Mouse (Mus musculus) lung, adult 2 months (tissue): Measurements from ENCODE around the gene Eps8l1. TPM values are rescaled to one million over a fixed set of nuclear protein-coding genes. Genes with fewer than 3 reads are reported as not detected.

Source experiments
- DNase-seq: peaks from one replicate; pipeline ENCODE4 v3.0.0; 2022
- H3K4me1 ChIP-seq: fragments of 200-500 bp; 2 replicates; pipeline ENCODE4 v1.6.1; 2011; ENCODE audit warnings: low read length; ENCODE audit not compliant: control insufficient read depth, insufficient read depth
- H3K4me3 ChIP-seq: fragments of 200-500 bp; replicated peaks from 2 replicates; pipeline ENCODE3; 2011; ENCODE audit warnings: low read depth, mild to moderate bottlenecking, control low read depth, low read length; ENCODE audit errors: extremely low read depth
- CTCF ChIP-seq: fragments of 200-500 bp; IDR thresholded peaks from 2 replicates; pipeline ENCODE4 v1.5.1; 2011; ENCODE audit warnings: mild to moderate bottlenecking, low read length, control low read depth; ENCODE audit not compliant: insufficient read depth
- POLR2A ChIP-seq: fragments of 200-500 bp; IDR thresholded peaks from 2 replicates; pipeline ENCODE4 v1.6.1; 2011; ENCODE audit warnings: low read depth, mild to moderate bottlenecking, control low read depth, low read length, borderline replicate concordance; ENCODE audit errors: extremely low read depth
- WGBS: fragments of 180-500 bp; shearing (Covaris S2); methylation state at CpG from one replicate; pipeline ENCODE4 v1.1.7; 2018; 5-methylcytosine and 5-hydroxymethylcytosine counted together
- polyA plus RNA-seq: library from polyadenylated mRNA; depleted of rRNA; stranded (reverse); fragments of >200 nt; gene quantifications from 2 replicates; pipeline ENCODE4 v1.2.3, GENCODE M21; 2012

The Eps8l1 gene
- polyA plus RNA-seq, 1 experiment: 44.8 TPM

- Histone ChIP-seq H3K4me3 (no peak overlapping the region), H3K4me1 (peaks cover 13% of the 10 kb centered on the region)
- TF ChIP-seq POLR2A (no peak), CTCF (no peak)
- DNase-seq: no peak
- 40% methylated on average over 19 of the region's 19 CpGs for WGBS
These were observed 13.5 kb downstream of the Eps8l1 start for GRCm38 (mm10) chr7:4473940-4474339.

GRCm38 (mm10) chr7:4478021-4478795 is 17.7 kb downstream of the Eps8l1 start:
- peak overlapping the region; percentile 33 for H3K4me3 ChIP-seq
- peak; percentile 61 for DNase-seq
- TF ChIP-seq POLR2A: peak; percentile 55; the same call in 1 of the 2 replicates
- TF ChIP-seq CTCF: no peak
- peaks cover 4% of the 10 kb centered on the region; the same call in 1 of the 2 replicates for H3K4me1 ChIP-seq
- WGBS: 7% methylated on average over 39 of the region's 39 CpGs

- 16% methylated on average over 16 of the region's 16 CpGs for WGBS
- peaks cover 4% of the 10 kb centered on the region; the same call in 1 of the 2 replicates for H3K4me1 ChIP-seq
- peak overlapping the region; percentile 33 for H3K4me3 ChIP-seq
- no peak for TF ChIP-seq POLR2A
- no peak for TF ChIP-seq CTCF
- DNase-seq: no peak
These were observed 18.4 kb downstream of the Eps8l1 start for GRCm38 (mm10) chr7:4478796-4479291.

- H3K4me1 ChIP-seq: peaks cover 4% of the 10 kb centered on the region; the same call in 1 of the 2 replicates
- WGBS: 27% methylated on average over 6 of the region's 6 CpGs
- TF ChIP-seq POLR2A: no peak
- TF ChIP-seq CTCF: peak; percentile 62
- H3K4me3 ChIP-seq: no peak overlapping the region
- no peak for DNase-seq
These were observed 19.2 kb downstream of the Eps8l1 start for GRCm38 (mm10) chr7:4479674-4480073.

GRCm38 (mm10) chr7:4482281-4482680 is 21.8 kb downstream of the Eps8l1 start:
- TF ChIP-seq POLR2A: no peak
- DNase-seq: no peak
- WGBS: 84% methylated on average over 12 of the region's 12 CpGs
- H3K4me1 ChIP-seq: peaks cover 4% of the 10 kb centered on the region; the same call in 1 of the 2 replicates
- no peak overlapping the region for H3K4me3 ChIP-seq

- H3K4me3 ChIP-seq: no peak overlapping the region
- 36% methylated on average over 6 of the region's 6 CpGs for WGBS
- H3K4me1 ChIP-seq: peaks cover 15% of the 10 kb centered on the region
- TF ChIP-seq POLR2A (no peak), CTCF (no peak)
- DNase-seq: no peak
These were observed 30.8 kb downstream of the Eps8l1 start for GRCm38 (mm10) chr7:4491308-4491707.

- Histone ChIP-seq H3K4me1 (peaks cover 20% of the 10 kb centered on the region), H3K4me3 (no peak overlapping the region)
- WGBS: 58% methylated on average over 13 of the region's 13 CpGs
- TF ChIP-seq POLR2A (no peak), CTCF (no peak)
- no peak for DNase-seq
These were observed 32.1 kb downstream of the Eps8l1 start for GRCm38 (mm10) chr7:4492284-4493224.

GRCm38 (mm10) chr7:4493991-4494390 is 33.5 kb downstream of the Eps8l1 start:
- no peak for TF ChIP-seq POLR2A
- no peak for TF ChIP-seq CTCF
- 6% methylated on average over 1 of the region's 1 CpGs for WGBS
- DNase-seq: no peak
- peaks cover 26% of the 10 kb centered on the region for H3K4me1 ChIP-seq
- H3K4me3 ChIP-seq: no peak overlapping the region

- TF ChIP-seq POLR2A: no peak
- no peak for TF ChIP-seq CTCF
- Histone ChIP-seq H3K4me3 (no peak overlapping the region), H3K4me1 (peaks cover 29% of the 10 kb centered on the region)
- no peak for DNase-seq
- 91% methylated on average over 3 of the region's 3 CpGs for WGBS
These were observed 36.0 kb downstream of the Eps8l1 start for GRCm38 (mm10) chr7:4496468-4496867.
